Mouse (Mus musculus): ENCODE measurements around the gene Fam122c.

- TF ChIP-seq CTCF (IDR thresholded peaks at IDR 0.05; ENCODE audit: borderline replicate concordance, insufficient read depth, low read length), result no peak
- peak; percentile 97 for TF ChIP-seq POLR2A (IDR thresholded peaks at IDR 0.05; ENCODE audit: low read depth, low read length)
These were observed 97.1 kb downstream of the Fam122c start, which contains the start of gene Mospd1 for GRCm38 (mm10) chrX:53370366-53370740.
